Mouse (Mus musculus) CH12.LX (cell line): ENCODE measurements around the gene Rab1a. TPM values are rescaled to one million over a fixed set of nuclear protein-coding genes. Genes with fewer than 3 reads are reported as not detected.

Experiments
- DNase-seq: peaks from one replicate; pipeline ENCODE4 v3.0.0-alpha.2; 2013; ENCODE audit errors: extremely low read depth
- H3K27ac ChIP-seq: 2 replicates; pipeline ENCODE4 v1.5.1; 2012; ENCODE audit warnings: low read depth, mild to moderate bottlenecking, control low read depth, moderate library complexity; ENCODE audit not compliant: insufficient read depth
- H3K27me3 ChIP-seq: replicated peaks from 2 replicates; pipeline ENCODE3; 2012; ENCODE audit warnings: inconsistent platforms
- H3K36me3 ChIP-seq, 2 experiments: replicated peaks in 1 of 2; 2 replicates each; pipeline versions ENCODE3 to v1.6.1; 2012; ENCODE audit warnings: inconsistent platforms in 1 of 2, low read length in 1 of 2, mild to moderate bottlenecking in 1 of 2, mixed read lengths in 1 of 2, moderate library complexity in 1 of 2; ENCODE audit not compliant: control insufficient read depth in 1 of 2, insufficient read depth in 1 of 2
- H3K4me1 ChIP-seq, 2 experiments: 2 replicates each; pipeline ENCODE4 v1.6.1; 2012; ENCODE audit warnings: inconsistent platforms in 1 of 2, moderate library complexity in 1 of 2; ENCODE audit not compliant: insufficient read depth in 2 of 2, control insufficient read depth in 1 of 2
- H3K4me2 ChIP-seq: 2 replicates; pipeline ENCODE4 v1.6.1; 2012; ENCODE audit warnings: low read depth, mild to moderate bottlenecking, control low read depth; ENCODE audit not compliant: poor library complexity, insufficient read depth, severe bottlenecking
- H3K4me3 ChIP-seq, 3 experiments: fragments of 150-350 bp in 1 of 3; sonication (generic) in 1 of 3; replicated peaks in 1 of 3; 2 replicates each; pipeline versions ENCODE3 to v1.5.1; 2011 to 2012; ENCODE audit warnings: low read depth in 2 of 3, low read length in 2 of 3, mild to moderate bottlenecking in 2 of 3, moderate library complexity in 2 of 3, control low read depth in 1 of 3, improper control_type of control experiment in 1 of 3, inconsistent platforms in 1 of 3, mixed read lengths in 1 of 3; ENCODE audit not compliant: poor library complexity in 1 of 3
- H3K79me2 ChIP-seq: replicated peaks from 2 replicates; pipeline ENCODE4 v1.6.1; 2012; ENCODE audit warnings: mild to moderate bottlenecking, moderate library complexity; ENCODE audit not compliant: control insufficient read depth, poor library complexity, insufficient read depth, severe bottlenecking; ENCODE audit errors: extremely low read depth
- H3K9ac ChIP-seq: 2 replicates; pipeline ENCODE4 v1.6.1; 2012; ENCODE audit warnings: low read depth, mild to moderate bottlenecking, control low read depth, moderate library complexity; ENCODE audit not compliant: insufficient read depth
- H3K9me3 ChIP-seq: replicated peaks from 2 replicates; pipeline ENCODE3; 2012; ENCODE audit warnings: low read length, inconsistent platforms, mixed read lengths
- BHLHE40 ChIP-seq: IDR thresholded peaks from 2 replicates; pipeline ENCODE4 v1.6.1; 2011; ENCODE audit warnings: mild to moderate bottlenecking, low read depth, low read length, improper control_type of control experiment
- CHD1 ChIP-seq: IDR thresholded peaks from 2 replicates; pipeline ENCODE4 v1.6.1; 2012; ENCODE audit warnings: low read depth, low read length, improper control_type of control experiment, inconsistent platforms
- CTCF ChIP-seq, 2 experiments: IDR thresholded peaks in 1 of 2; conservative IDR thresholded peaks in 1 of 2; 2 replicates each; pipeline ENCODE4 v1.5.1; 2011 to 2012; ENCODE audit warnings: low read depth in 2 of 2, low read length in 2 of 2, improper control_type of control experiment in 1 of 2, inconsistent platforms in 1 of 2, mild to moderate bottlenecking in 1 of 2, moderate library complexity in 1 of 2
- ELF1 ChIP-seq: IDR thresholded peaks from 2 replicates; pipeline ENCODE4 v1.6.1; 2014; ENCODE audit warnings: low read depth, mild to moderate bottlenecking, inconsistent platforms, low read length, improper control_type of control experiment
- HCFC1 ChIP-seq: IDR thresholded peaks from 2 replicates; pipeline ENCODE4 v1.6.1; 2012; ENCODE audit warnings: low read depth, mild to moderate bottlenecking, inconsistent platforms, low read length, improper control_type of control experiment
- JUND ChIP-seq: conservative IDR thresholded peaks from 2 replicates; pipeline ENCODE4 v1.6.1; 2011; ENCODE audit warnings: low read depth, low read length, improper control_type of control experiment
- KAT2A ChIP-seq: IDR thresholded peaks from 2 replicates; pipeline ENCODE4 v1.6.1; 2012; ENCODE audit warnings: low read length, improper control_type of control experiment, inconsistent platforms; ENCODE audit not compliant: insufficient replicate concordance
- MEF2A ChIP-seq: IDR thresholded peaks from 2 replicates; pipeline ENCODE4 v1.6.1; 2014; ENCODE audit warnings: low read depth, mild to moderate bottlenecking, inconsistent platforms, low read length, improper control_type of control experiment, borderline replicate concordance
- PAX5 ChIP-seq: IDR thresholded peaks from 2 replicates; pipeline ENCODE4 v1.6.1; 2012; ENCODE audit warnings: low read length, inconsistent platforms, mixed read lengths
- POLR2A ChIP-seq: IDR thresholded peaks from 2 replicates; pipeline ENCODE4 v1.6.1; 2011; ENCODE audit warnings: low read depth, mild to moderate bottlenecking, improper control_type of control experiment, low read length
- POLR2AphosphoS2 ChIP-seq: IDR thresholded peaks from 2 replicates; pipeline ENCODE4 v1.6.1; 2011; ENCODE audit warnings: low read depth, low read length, improper control_type of control experiment
- RCOR1 ChIP-seq: conservative IDR thresholded peaks from 2 replicates; pipeline ENCODE4 v1.6.1; 2012; ENCODE audit warnings: low read depth, mild to moderate bottlenecking, inconsistent platforms, low read length, improper control_type of control experiment
- SIN3A ChIP-seq: IDR thresholded peaks from 2 replicates; pipeline ENCODE4 v1.6.1; 2012; ENCODE audit warnings: low read length, improper control_type of control experiment, inconsistent platforms
- SMC3 ChIP-seq: IDR thresholded peaks from 2 replicates; pipeline ENCODE4 v1.6.1; 2011; ENCODE audit warnings: low read depth, low read length, improper control_type of control experiment
- USF1 ChIP-seq: IDR thresholded peaks from 2 replicates; pipeline ENCODE4 v1.6.1; 2014; ENCODE audit warnings: low read depth, mild to moderate bottlenecking, inconsistent platforms, low read length, improper control_type of control experiment
- ZC3H11A ChIP-seq: IDR thresholded peaks from 2 replicates; pipeline ENCODE4 v1.6.1; 2012; ENCODE audit warnings: low read depth, mild to moderate bottlenecking, inconsistent platforms, low read length, improper control_type of control experiment
- ZNF384 ChIP-seq: IDR thresholded peaks from 2 replicates; pipeline ENCODE4 v1.6.1; 2012; ENCODE audit warnings: low read depth, low read length, improper control_type of control experiment, inconsistent platforms
- dilution Hi-C: fragments of 300-500 bp; cut with MboI; formaldehyde crosslinking; loops from 2 replicates; pipeline ENCODE4 v1.14.3; 2020; ENCODE audit warnings: low sequenced_read_pairs; ENCODE audit not compliant: extremely low pct_unique_long_range_greater_than_20kb, extremely low pct_ligation_motif_present
- in situ Hi-C: fragments of 300-500 bp; cut with MboI; formaldehyde crosslinking; loops from 3 replicates; pipeline ENCODE4 v1.14.3; 2019; ENCODE audit warnings: low sequenced_read_pairs, low pct_ligation_motif_present, low pct_unique_long_range_greater_than_20kb, mixed read lengths
- polyA plus RNA-seq: library from polyadenylated mRNA; unstranded; fragments of >175 nt; gene quantifications from 2 replicates; pipeline ENCODE4 v1.2.1, GENCODE M21; 2012; ENCODE audit warnings: low read depth; ENCODE audit not compliant: insufficient read length
- total RNA-seq, 2 experiments: library from RNA; depleted of rRNA; stranded (reverse); fragments of 300-350 nt in 1 of 2; fragments of >200 nt in 1 of 2; gene quantifications; 2 replicates each; pipeline ENCODE4 v1.2.3; 2012 to 2014

The Rab1a gene
- total and polyA plus RNA-seq, 3 experiments = 76.7 to 263 (median 143) TPM

DNA sequence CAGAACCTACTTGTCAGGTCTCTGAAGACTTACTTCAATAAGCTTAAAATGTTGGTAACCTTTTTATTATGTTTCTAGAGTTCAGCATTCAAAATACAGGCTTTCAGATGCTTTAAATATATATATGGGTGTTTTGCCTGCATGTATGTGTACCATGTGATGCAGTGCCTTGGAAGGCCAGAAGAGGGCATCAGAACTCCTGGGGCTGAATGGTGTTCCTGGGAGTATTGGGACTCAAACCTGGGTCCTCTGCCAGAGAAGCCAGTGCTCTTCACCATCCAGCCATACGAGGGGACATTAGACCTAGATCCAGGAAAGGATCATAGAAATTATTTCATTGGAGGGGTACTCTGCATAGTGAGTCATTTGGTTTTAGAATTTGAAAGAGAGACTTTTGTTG lies 13.5 kb downstream of the Rab1a start:
- H3K9me3 ChIP-seq = no peaks in the 10 kb centered on the region
- TF ChIP-seq BHLHE40 (no peak), CTCF (conservative IDR thresholded peaks at IDR 0.05 in 1 of 2, IDR thresholded peaks at IDR 0.05 in 1 of 2; ENCODE audit: low read depth in 2 of 2, low read length in 2 of 2) (peak; percentile 49 to 50; a peak in 3 of 4 replicates), USF1 (no peak)
- TF ChIP-seq, all 38 proteins: peak for 1
- DNase-seq = no peak
- no peaks in the 10 kb centered on the region for H3K27me3 ChIP-seq
- peaks cover 29 to 75% of the 10 kb centered on the region in 2 experiments for H3K36me3 ChIP-seq
- no peak overlapping the region for H3K9ac ChIP-seq
- H3K27ac ChIP-seq = no peak overlapping the region
- in situ Hi-C loops = no loop called here
- peaks cover 89% of the 10 kb centered on the region for H3K79me2 ChIP-seq
- H3K4me2 ChIP-seq = no peak overlapping the region
- dilution Hi-C loops = no loop called here
- H3K4me3 ChIP-seq = no peak overlapping the region
- peaks cover 0 to 34% of the 10 kb centered on the region in 2 experiments; a peak in 2 of 4 replicates for H3K4me1 ChIP-seq

DNA sequence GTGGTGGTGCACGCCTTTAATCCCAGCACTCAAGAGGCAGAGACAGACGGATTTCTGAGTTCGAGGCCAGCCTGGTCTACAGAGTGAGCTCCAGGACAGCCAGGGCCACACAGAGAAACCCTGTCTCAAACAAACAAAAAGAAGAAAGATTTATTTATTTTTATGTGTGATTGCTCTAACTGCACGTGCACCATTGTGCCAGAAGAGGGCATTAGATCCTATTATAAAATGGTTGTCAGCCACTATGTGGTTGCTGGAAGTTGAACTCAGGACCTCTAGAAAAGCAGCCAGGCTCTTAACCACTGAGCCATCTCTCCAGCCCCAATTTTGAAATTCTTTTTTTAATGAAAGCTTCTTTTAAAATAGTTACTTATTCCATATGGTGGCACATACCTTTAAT lies 15.2 kb downstream of the Rab1a start:
- Histone ChIP-seq H3K4me1 (peaks cover 0 to 19% of the 10 kb centered on the region in 2 experiments; a peak in 2 of 4 replicates), H3K9me3 (no peaks in the 10 kb centered on the region), H3K79me2 (peaks cover 87% of the 10 kb centered on the region), H3K4me2 (no peak overlapping the region), H3K27ac (no peak overlapping the region), H3K9ac (no peak overlapping the region), H3K27me3 (no peaks in the 10 kb centered on the region), H3K36me3 (peaks cover 38 to 77% of the 10 kb centered on the region in 2 experiments), H3K4me3 (no peak overlapping the region)
- TF ChIP-seq CHD1 = no peak
- TF ChIP-seq SMC3 = no peak
- TF ChIP-seq MEF2A = no peak
- no peak for TF ChIP-seq PAX5
- TF ChIP-seq HCFC1 = no peak
- TF ChIP-seq KAT2A = no peak
- no peak for TF ChIP-seq POLR2A
- no peak for TF ChIP-seq POLR2AphosphoS2
- TF ChIP-seq ZC3H11A = no peak
- no peak for TF ChIP-seq JUND
- TF ChIP-seq SIN3A = no peak
- TF ChIP-seq ELF1 = no peak
- no peak for TF ChIP-seq RCOR1
- no peak for TF ChIP-seq ZNF384
- dilution Hi-C loops (no loop called here), in situ Hi-C loops (no loop called here)
- no peak for DNase-seq
